Mouse (Mus musculus) kidney, adult 2 months (tissue): Measurements from ENCODE around the gene Rrp1.

Experiments used
- CTCF ChIP-seq: fragments of 200-500 bp; conservative IDR thresholded peaks from 2 replicates; pipeline ENCODE4 v1.5.1; 2011; ENCODE audit warnings: low read depth, mild to moderate bottlenecking, control low read depth, low read length, moderate library complexity, mixed read lengths; ENCODE audit not compliant: insufficient read depth, insufficient read length
- POLR2A ChIP-seq: fragments of 200-500 bp; IDR thresholded peaks from one replicate; pipeline ENCODE4 v1.6.1; 2011; ENCODE audit warnings: low read depth, low read length, control low read depth

DNA sequence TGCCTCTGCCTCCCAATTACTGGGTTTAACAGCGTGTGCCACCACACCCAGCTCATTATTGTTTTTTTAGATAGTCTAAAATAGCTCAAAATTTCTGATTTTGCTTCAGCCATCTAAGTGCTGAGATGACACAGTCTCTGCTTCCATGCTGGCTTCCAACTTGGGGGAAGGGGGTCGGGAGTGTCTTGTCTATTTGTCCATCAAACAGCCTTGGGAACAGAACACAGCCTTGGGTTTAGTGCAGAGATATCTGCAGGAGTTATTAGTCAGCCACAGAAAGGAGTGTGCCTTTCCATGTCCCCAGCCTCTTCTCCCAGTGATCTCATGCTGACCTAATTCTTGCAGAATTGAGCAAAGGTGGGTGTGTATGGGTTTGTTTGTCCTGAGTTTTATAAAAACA, 5.9 kb upstream of the Rrp1 start:
- TF ChIP-seq POLR2A (no peak), CTCF (no peak)
